In the genomic region with DNA sequence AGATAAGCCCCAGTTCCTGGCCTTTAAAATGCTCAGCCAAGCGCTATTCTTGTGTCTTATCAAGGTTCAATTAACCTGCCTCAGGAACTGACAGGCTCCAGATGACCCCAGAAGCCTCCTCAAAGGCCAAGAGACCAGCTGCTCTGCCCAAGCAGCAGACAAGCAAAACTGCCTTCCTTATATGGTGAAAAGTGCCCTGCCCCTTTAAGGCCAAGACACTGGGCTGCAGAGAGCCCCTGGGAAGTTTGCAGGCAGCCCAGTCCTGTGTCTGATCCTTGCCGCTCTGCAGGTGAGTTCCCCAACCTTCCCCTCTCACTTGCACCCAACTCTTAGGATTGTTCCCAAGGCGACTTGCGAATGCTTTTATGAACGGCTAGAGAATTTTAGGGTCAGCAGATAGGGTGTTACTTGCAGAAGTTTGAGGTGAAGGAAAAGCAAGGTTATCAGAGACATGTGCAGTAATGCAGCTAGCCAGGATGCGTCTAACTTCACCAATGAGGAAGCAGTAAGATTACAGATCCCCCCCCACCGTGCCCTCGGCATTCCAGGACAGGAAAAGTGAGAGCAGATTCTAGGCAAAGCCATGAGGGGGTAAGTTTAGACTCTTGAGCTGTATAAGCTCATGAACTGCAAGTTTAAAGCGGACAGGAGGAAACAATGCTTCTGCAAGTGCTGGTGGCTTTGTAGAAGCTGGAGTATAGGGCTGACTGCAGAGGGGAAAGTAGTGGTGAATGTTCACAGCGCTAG, we compare ENCODE assay signal across 7 mouse cellular contexts.
DNase-seq lines count a peak whose midpoint lies in the region; ATAC-seq lines count a peak whose summit lies in the region.

No protein-coding gene starts in this region.

- 9% methylated on average over 10 of the region's 10 CpGs for WGBS in forebrain, embryonic 16.5 days
- 5% methylated on average over 10 of the region's 10 CpGs for WGBS in intestine, embryonic 16.5 days
- WGBS in midbrain, embryonic 10.5 days: under 1% methylated on average over 10 of the region's 10 CpGs

- H3K27ac ChIP-seq in forebrain, embryonic 16.5 days (ENCODE audit: low read length): no peak overlapping the region
- H3K27ac ChIP-seq in intestine, embryonic 16.5 days (ENCODE audit: low read length): peak overlapping the region; percentile 72
- H3K27ac ChIP-seq in midbrain, embryonic 10.5 days (replicated peaks): peak overlapping the region; percentile 50; the same call in 1 of the 2 replicates

- ATAC-seq in forebrain, embryonic 16.5 days: no peak
- ATAC-seq in intestine, embryonic 16.5 days: peak; percentile 89
- no peak for ATAC-seq in granulocyte monocyte progenitor cell, adult 5-6 weeks (replicated peaks; ENCODE audit: poor library complexity, severe bottlenecking)

- H3K36me3 ChIP-seq in forebrain, embryonic 16.5 days (ENCODE audit: control insufficient read depth, insufficient read depth): no peaks in the 10 kb centered on the region
- no peaks in the 10 kb centered on the region for H3K36me3 ChIP-seq in intestine, embryonic 16.5 days (ENCODE audit: control insufficient read depth, insufficient read depth, low read length)
- H3K36me3 ChIP-seq in midbrain, embryonic 10.5 days: no peaks in the 10 kb centered on the region

- H3K9ac ChIP-seq in forebrain, embryonic 16.5 days (replicated peaks; ENCODE audit: low read depth, low read length): no peak overlapping the region
- H3K9ac ChIP-seq in intestine, embryonic 16.5 days (ENCODE audit: low read depth, low read length): peak overlapping the region; percentile 50

- H3K4me3 ChIP-seq in forebrain, embryonic 16.5 days (replicated peaks; ENCODE audit: low read length): no peak overlapping the region
- peak overlapping the region; percentile 44 for H3K4me3 ChIP-seq in intestine, embryonic 16.5 days (ENCODE audit: low read length)
- peak overlapping the region; percentile 45 for H3K4me3 ChIP-seq in midbrain, embryonic 10.5 days

- peaks cover 18% of the 10 kb centered on the region for H3K4me1 ChIP-seq in forebrain, embryonic 16.5 days (replicated peaks; ENCODE audit: control insufficient read depth, insufficient read depth, low read length)
- H3K4me1 ChIP-seq in intestine, embryonic 16.5 days (ENCODE audit: control insufficient read depth, insufficient read depth, low read length): peaks cover 8% of the 10 kb centered on the region; the same call in 1 of the 2 replicates
- peaks cover 32% of the 10 kb centered on the region for H3K4me1 ChIP-seq in midbrain, embryonic 10.5 days

- H3K27me3 ChIP-seq in forebrain, embryonic 16.5 days (replicated peaks; ENCODE audit: control insufficient read depth, insufficient read depth, low read length): no peaks in the 10 kb centered on the region; the same call in 1 of the 2 replicates
- H3K27me3 ChIP-seq in intestine, embryonic 16.5 days (replicated peaks; ENCODE audit: control insufficient read depth, insufficient read depth, low read length): no peaks in the 10 kb centered on the region
- peaks cover 6% of the 10 kb centered on the region; the same call in 1 of the 2 replicates for H3K27me3 ChIP-seq in midbrain, embryonic 10.5 days (ENCODE audit: low read depth, poor library complexity, severe bottlenecking)

- peak overlapping the region; percentile 5; the same call in 1 of the 2 replicates for H3K4me2 ChIP-seq in forebrain, embryonic 16.5 days (ENCODE audit: low read length)
- peak overlapping the region; percentile 50 for H3K4me2 ChIP-seq in intestine, embryonic 16.5 days (ENCODE audit: low read depth, low read length)

- no peaks in the 10 kb centered on the region for H3K9me3 ChIP-seq in forebrain, embryonic 16.5 days (ENCODE audit: control insufficient read depth, low read length)
- H3K9me3 ChIP-seq in intestine, embryonic 16.5 days (ENCODE audit: control insufficient read depth, low read length): no peaks in the 10 kb centered on the region
- H3K9me3 ChIP-seq in midbrain, embryonic 10.5 days (replicated peaks): no peaks in the 10 kb centered on the region

- peak; percentile 75 for DNase-seq in embryo, embryonic 10.5 days (ENCODE audit: low spot score)
- DNase-seq in midbrain, embryonic 10.5 days (ENCODE audit: low spot score): peak; percentile 53
- DNase-seq in B cell, adult 2 months: no peak
- no peak for DNase-seq in MN1 (ENCODE audit: low spot score)

Comparison
In these comparisons a context has a peak if more than half of its experiments do, and no peak if none do; other contexts are left out.
1. DNase-seq: peak in embryo, embryonic 10.5 days (single experiment) and midbrain, embryonic 10.5 days (single experiment); none in B cell, adult 2 months (0 of 2) and MN1 (single experiment).